Mouse (Mus musculus): ENCODE results near the gene Rasgrp4. TPM values are rescaled to one million over a fixed set of nuclear protein-coding genes. Genes with fewer than 3 reads are reported as not detected.
"Not testable (repeated sequence)": the region's sequence is repeated elsewhere in the genome, so short reads cannot be mapped to it uniquely, and the experiment has no call there.

Rasgrp4 gene
- polyA plus RNA-seq, 1 experiment from 2014 or later: 0.66 TPM

- Histone ChIP-seq H3K27me3 (replicated peaks; ENCODE audit: low read depth, poor library complexity, severe bottlenecking) (peaks cover 74% of the 10 kb centered on the region), H3K36me3 (replicated peaks) (peaks cover 33% of the 10 kb centered on the region), H3K4me1 (peaks cover 65% of the 10 kb centered on the region), H3K27ac (replicated peaks) (peak within 1 kb of the TSS; percentile 90), H3K9me3 (no peaks in the 10 kb centered on the region), H3K4me3 (peak within 1 kb of the TSS; percentile 84)
- WGBS: under 1% methylated on average over 30 of the region's 30 CpGs
- DNase-seq (ENCODE audit: low spot score): peak; percentile 71
Measured at GRCm38 (mm10) chr7:29170066-29170754, 35.6 kb downstream of the Rasgrp4 start, which contains the start of the genes Ggn and Spred3. TSS of gene Ggn (plus strand) at chr7:29170210. TSS of gene Spred3 (minus strand) at chr7:29170411.

DNA sequence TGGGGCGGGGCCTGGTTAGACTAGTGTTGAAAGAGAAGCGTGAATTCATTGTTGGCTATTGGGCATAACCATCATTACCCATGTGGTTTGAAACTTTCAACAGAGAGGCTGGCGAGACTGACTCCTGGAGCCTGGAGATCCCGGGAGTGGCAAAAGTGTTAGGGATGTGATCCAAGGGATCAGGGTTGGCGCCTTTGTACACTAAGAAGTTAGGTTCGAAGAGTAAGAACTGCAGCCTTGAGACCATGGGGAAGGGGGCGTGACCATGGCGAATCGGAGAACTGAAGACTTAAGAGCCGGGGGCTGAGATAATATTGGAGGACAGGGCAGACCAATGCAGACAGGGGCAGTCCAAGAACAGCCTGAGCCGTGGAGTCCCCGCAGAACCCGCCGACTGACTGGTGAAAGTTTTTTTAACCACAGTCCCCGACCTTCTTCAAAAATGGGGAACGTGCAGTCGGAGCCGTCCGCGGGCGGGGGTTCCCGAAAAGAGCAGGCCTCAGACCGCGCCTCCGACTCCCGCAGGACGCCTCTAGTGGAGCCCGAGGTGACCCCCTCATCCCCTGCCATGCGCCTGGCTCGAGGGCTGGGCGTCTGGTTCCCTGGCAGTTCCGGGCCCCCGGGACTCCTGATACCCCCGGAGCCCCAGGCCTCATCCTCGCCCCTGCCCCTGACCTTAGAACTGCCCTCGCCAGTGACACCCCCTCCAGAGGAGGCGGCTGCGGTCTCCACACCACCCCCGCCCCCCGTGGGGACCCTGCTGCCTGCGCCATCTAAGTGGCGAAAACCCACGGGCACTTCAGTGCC is 36.3 kb downstream of the Rasgrp4 start:
- H3K9me3 ChIP-seq: no peaks in the 10 kb centered on the region
- whole genome bisulfite sequencing: 2% methylated on average over 43 of the region's 43 CpGs
- H3K36me3 ChIP-seq (replicated peaks): peaks cover 39% of the 10 kb centered on the region
- peaks cover 76% of the 10 kb centered on the region for H3K27me3 ChIP-seq (replicated peaks; ENCODE audit: low read depth, poor library complexity, severe bottlenecking)
- peak overlapping the region; percentile 11; the same call in 1 of the 2 replicates for H3K27ac ChIP-seq (replicated peaks)
- DNase-seq (ENCODE audit: low spot score): peak; percentile 57
- H3K4me3 ChIP-seq: peak overlapping the region; percentile 84
- peaks cover 65% of the 10 kb centered on the region for H3K4me1 ChIP-seq

GRCm38 (mm10) chr7:29171562-29172097 is 37.0 kb downstream of the Rasgrp4 start:
- Histone ChIP-seq H3K27me3 (replicated peaks; ENCODE audit: low read depth, poor library complexity, severe bottlenecking) (peaks cover 72% of the 10 kb centered on the region), H3K9me3 (no peaks in the 10 kb centered on the region), H3K27ac (replicated peaks) (peak overlapping the region; percentile 11; the same call in 1 of the 2 replicates), H3K36me3 (replicated peaks) (peaks cover 41% of the 10 kb centered on the region), H3K4me1 (peaks cover 65% of the 10 kb centered on the region), H3K4me3 (peak overlapping the region; percentile 84)
- DNase-seq (ENCODE audit: low spot score): peak; percentile 42
- WGBS: 7% methylated on average over 34 of the region's 34 CpGs

DNA sequence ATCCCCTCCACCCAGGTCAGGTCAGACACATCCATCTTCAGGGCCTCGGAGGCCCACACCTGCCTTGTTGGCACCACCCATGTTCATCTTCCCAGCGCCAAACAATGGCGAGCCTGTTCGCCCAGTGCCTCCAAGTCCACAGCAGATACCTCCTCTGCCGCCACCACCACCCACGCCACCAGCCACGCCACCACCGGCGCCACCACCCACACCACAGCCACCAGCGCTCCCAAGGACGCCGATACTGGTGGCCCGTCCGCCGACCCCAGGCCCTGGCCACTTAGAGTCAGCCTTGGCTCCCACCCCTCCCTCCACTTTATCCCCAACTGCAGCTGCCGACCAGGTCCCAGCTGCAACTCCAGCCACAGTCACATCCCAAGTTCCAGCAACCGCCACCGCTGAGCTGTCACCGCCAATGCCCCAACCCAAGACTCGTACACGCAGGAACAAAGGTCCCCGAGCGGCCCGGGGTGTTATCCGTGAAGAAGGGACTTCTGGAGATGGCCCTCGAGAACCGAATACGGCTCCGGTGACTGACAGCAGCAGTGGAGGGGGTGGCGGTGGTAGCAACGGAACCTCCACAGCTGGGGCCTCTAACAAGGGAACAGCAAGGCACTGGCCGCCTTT is 37.9 kb downstream of the Rasgrp4 start:
- Histone ChIP-seq H3K9me3 (no peaks in the 10 kb centered on the region), H3K4me3 (peak overlapping the region; percentile 84), H3K4me1 (peaks cover 63% of the 10 kb centered on the region), H3K27ac (replicated peaks) (no peak overlapping the region), H3K36me3 (replicated peaks) (peaks cover 49% of the 10 kb centered on the region), H3K27me3 (replicated peaks; ENCODE audit: low read depth, poor library complexity, severe bottlenecking) (peaks cover 66% of the 10 kb centered on the region)
- DNase-seq (ENCODE audit: low spot score): peak; percentile 32
- WGBS: 35% methylated on average over 32 of the region's 32 CpGs

DNA sequence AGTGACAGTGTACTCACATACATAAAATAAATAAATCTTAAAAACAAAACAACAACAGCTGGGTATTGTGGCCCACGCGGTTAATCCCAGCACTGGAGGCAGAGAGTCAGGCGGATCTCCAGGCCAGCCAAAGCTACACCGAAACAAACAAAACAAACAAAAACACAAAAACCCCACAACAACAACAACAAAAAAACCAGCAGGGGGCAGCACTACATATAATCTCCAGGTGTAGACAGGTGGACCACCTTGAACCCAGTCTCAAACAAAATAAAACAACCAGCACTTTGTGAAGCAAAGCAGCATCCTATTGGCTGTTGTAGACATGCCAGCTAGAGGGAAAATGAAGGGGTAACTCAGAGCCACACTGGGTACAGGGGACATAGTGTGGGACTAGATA is 43.5 kb downstream of the Rasgrp4 start:
- WGBS: 89% methylated on average over 4 of the region's 4 CpGs
- Histone ChIP-seq H3K9me3 (no peaks in the 10 kb centered on the region), H3K27ac (replicated peaks) (no peak overlapping the region), H3K36me3 (replicated peaks) (peaks cover 55% of the 10 kb centered on the region), H3K27me3 (replicated peaks; ENCODE audit: low read depth, poor library complexity, severe bottlenecking) (peaks cover 23% of the 10 kb centered on the region), H3K4me1 (peaks cover 24% of the 10 kb centered on the region), H3K4me3 (no peak overlapping the region)
- no peak for DNase-seq (ENCODE audit: low spot score)

GRCm38 (mm10) chr7:29179323-29179722 is 44.7 kb downstream of the Rasgrp4 start:
- no peaks in the 10 kb centered on the region for H3K9me3 ChIP-seq
- H3K27me3 ChIP-seq (replicated peaks; ENCODE audit: low read depth, poor library complexity, severe bottlenecking): peaks cover 11% of the 10 kb centered on the region
- H3K4me1 ChIP-seq: peaks cover 17% of the 10 kb centered on the region
- no peak overlapping the region for H3K27ac ChIP-seq (replicated peaks)
- WGBS: 59% methylated on average over 7 of the region's 7 CpGs
- peak overlapping the region; percentile 78 for H3K4me3 ChIP-seq
- DNase-seq (ENCODE audit: low spot score): no peak
- peaks cover 43% of the 10 kb centered on the region for H3K36me3 ChIP-seq (replicated peaks)

- DNase-seq (ENCODE audit: low spot score): peak; percentile 98
- under 1% methylated on average over 62 of the region's 62 CpGs for WGBS
- Histone ChIP-seq H3K4me3 (peak within 1 kb of the TSS; percentile 78), H3K36me3 (replicated peaks) (peaks cover 34% of the 10 kb centered on the region), H3K9me3 (no peaks in the 10 kb centered on the region), H3K4me1 (peaks cover 17% of the 10 kb centered on the region), H3K27me3 (replicated peaks; ENCODE audit: low read depth, poor library complexity, severe bottlenecking) (0 out of 2 replicates have a peak, but pooled peaks cover 2% of the 10 kb centered on the region), H3K27ac (replicated peaks) (peak within 1 kb of the TSS; percentile 91)
Measured at GRCm38 (mm10) chr7:29180077-29180853, 45.6 kb downstream of the Rasgrp4 start, which contains the start of gene Psmd8. TSS of gene Psmd8 (minus strand) at chr7:29180701.

- Histone ChIP-seq H3K9me3 (no peaks in the 10 kb centered on the region), H3K4me1 (peaks cover 17% of the 10 kb centered on the region), H3K4me3 (peak overlapping the region; percentile 78), H3K36me3 (replicated peaks) (peaks cover 28% of the 10 kb centered on the region), H3K27ac (replicated peaks) (peak overlapping the region; percentile 91; the same call in 1 of the 2 replicates), H3K27me3 (replicated peaks; ENCODE audit: low read depth, poor library complexity, severe bottlenecking) (no peaks in the 10 kb centered on the region)
- 39% methylated on average over 5 of the region's 5 CpGs for WGBS
- DNase-seq (ENCODE audit: low spot score): no peak
Measured at GRCm38 (mm10) chr7:29180854-29181236, 46.2 kb downstream of the Rasgrp4 start.

- not testable (repeated sequence) for H3K9me3 ChIP-seq; DNase-seq (ENCODE audit: low spot score); H3K27me3 ChIP-seq (replicated peaks; ENCODE audit: low read depth, poor library complexity, severe bottlenecking)
- Histone ChIP-seq H3K36me3 (replicated peaks) (peaks cover 23% of the 10 kb centered on the region), H3K27ac (replicated peaks) (0 out of 2 replicates have a peak overlapping the region, but pooled peaks have one; percentile 91), H3K4me1 (peaks cover 17% of the 10 kb centered on the region), H3K4me3 (peak overlapping the region; percentile 78; the same call in 1 of the 2 replicates)
- WGBS: 91% methylated on average over 4 of the region's 4 CpGs
Measured at GRCm38 (mm10) chr7:29181323-29181722, 46.7 kb downstream of the Rasgrp4 start.

DNA sequence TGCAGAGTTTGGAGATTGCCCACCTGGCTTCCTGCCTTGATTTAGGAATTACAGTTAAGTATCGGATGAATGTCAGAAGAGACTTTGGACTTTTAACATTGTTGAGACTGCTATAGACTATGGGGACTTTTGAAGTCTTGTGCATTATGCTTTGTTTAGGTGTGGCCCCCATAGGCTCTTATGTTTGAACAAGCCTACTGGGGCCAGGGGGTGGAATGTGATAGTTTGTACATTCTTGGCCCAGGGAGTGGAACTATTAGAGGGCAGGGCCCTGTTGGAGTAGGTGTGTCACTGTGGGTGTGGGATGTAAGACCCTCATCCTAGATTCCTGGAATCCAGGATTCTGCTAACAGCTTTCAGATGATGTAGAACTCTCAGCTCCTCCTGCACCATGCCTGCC is 59.6 kb downstream of the Rasgrp4 start:
- WGBS: 94% methylated on average over 1 of the region's 1 CpGs
- not testable (repeated sequence) for H3K4me3 ChIP-seq; H3K36me3 ChIP-seq (replicated peaks); H3K9me3 ChIP-seq; H3K27me3 ChIP-seq (replicated peaks; ENCODE audit: low read depth, poor library complexity, severe bottlenecking); H3K4me1 ChIP-seq; H3K27ac ChIP-seq (replicated peaks); DNase-seq (ENCODE audit: low spot score)

DNA sequence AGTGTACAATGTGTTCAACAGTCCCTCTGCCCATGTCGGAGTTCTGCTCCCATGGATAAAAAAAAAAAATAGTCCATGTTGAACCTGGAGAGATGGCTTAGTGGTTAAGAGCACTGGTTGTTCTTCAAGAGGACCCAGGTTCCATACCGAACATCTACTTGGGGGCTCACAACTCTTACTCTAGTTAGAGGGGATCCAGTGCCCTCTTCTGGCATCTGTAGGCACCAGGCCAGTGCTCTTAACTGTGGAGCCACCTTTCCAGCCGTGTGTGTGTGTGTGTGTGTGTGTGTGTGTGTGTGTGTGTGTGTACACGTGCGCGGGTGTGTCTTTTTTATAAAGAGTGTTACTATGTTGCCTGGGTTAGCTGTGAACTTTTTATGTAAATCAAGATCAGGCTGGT is 67.9 kb downstream of the Rasgrp4 start:
- H3K27me3 ChIP-seq (replicated peaks; ENCODE audit: low read depth, poor library complexity, severe bottlenecking): no peaks in the 10 kb centered on the region
- H3K4me1 ChIP-seq: no peaks in the 10 kb centered on the region
- 83% methylated on average over 6 of the region's 6 CpGs for WGBS
- no peaks in the 10 kb centered on the region for H3K9me3 ChIP-seq
- no peak for DNase-seq (ENCODE audit: low spot score)
- no peaks in the 10 kb centered on the region for H3K36me3 ChIP-seq (replicated peaks)
- no peak overlapping the region for H3K27ac ChIP-seq (replicated peaks)
- H3K4me3 ChIP-seq: no peak overlapping the region
